Mouse (Mus musculus): Measurements from ENCODE around the gene St6galnac3. TPM values are rescaled to one million over a fixed set of nuclear protein-coding genes. Genes with fewer than 3 reads are reported as not detected.

The St6galnac3 gene
- polyA plus RNA-seq, 1 experiment from 2014 or later = 31.9 TPM

DNA sequence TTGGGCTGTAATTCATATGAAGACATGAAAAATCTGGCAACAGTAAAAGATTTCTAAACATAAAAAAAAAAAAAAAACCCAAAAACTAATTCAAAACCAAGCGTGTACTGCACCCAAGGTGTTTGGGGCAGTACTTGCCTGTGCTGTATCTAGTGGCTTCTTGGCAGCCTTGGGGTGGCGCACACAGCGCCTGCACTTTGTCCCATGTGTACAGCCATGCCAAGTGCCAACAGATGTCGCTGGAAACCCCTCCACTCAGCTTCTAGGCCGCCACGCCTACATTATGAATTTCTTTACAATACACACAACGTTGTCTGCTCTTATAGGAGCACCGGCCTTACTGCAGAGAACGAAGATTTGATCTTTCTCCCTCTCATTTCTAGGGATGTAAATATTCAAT, 130.4 kb downstream of the St6galnac3 start:
- H3K4me1 ChIP-seq = no peaks in the 10 kb centered on the region
- 76% methylated on average over 9 of the region's 9 CpGs for WGBS
- no peaks in the 10 kb centered on the region for H3K36me3 ChIP-seq
- H3K4me2 ChIP-seq = no peak overlapping the region
- ATAC-seq (ENCODE audit: borderline replicate concordance, extremely low read depth, low FRiP score, low TSS enrichment) = no peak
- no peak overlapping the region for H3K9ac ChIP-seq
- no peaks in the 10 kb centered on the region for H3K9me3 ChIP-seq
- H3K4me3 ChIP-seq = no peak overlapping the region
- no peaks in the 10 kb centered on the region for H3K27me3 ChIP-seq
- no peak overlapping the region for H3K27ac ChIP-seq

DNA sequence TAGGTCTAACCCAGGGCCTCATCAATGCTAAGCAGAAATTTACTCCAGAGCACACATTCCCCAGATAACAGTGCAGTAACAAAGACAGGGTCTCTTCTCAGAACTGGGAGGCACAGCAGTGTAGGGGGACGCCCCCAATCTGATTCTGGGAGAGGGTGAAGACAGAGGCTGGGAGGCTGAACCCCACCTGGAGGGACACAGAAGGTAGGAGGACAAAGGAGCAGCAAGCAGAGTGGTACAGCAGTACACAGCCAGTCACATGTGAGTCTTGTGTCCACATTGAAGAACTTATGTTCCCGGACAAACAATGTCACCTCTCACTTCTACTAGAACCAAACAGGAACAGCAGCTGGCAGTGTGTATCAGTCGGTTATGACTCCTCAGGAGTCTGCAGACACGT, 131.0 kb downstream of the St6galnac3 start:
- no peaks in the 10 kb centered on the region for H3K27me3 ChIP-seq
- no peaks in the 10 kb centered on the region for H3K9me3 ChIP-seq
- WGBS = 45% methylated on average over 4 of the region's 4 CpGs
- no peak overlapping the region for H3K4me2 ChIP-seq
- no peak overlapping the region for H3K27ac ChIP-seq
- ATAC-seq (ENCODE audit: borderline replicate concordance, extremely low read depth, low FRiP score, low TSS enrichment) = 0 out of 2 replicates have a peak, but pooled peaks have one; percentile 62
- no peaks in the 10 kb centered on the region for H3K36me3 ChIP-seq
- H3K9ac ChIP-seq = no peak overlapping the region
- H3K4me1 ChIP-seq = no peaks in the 10 kb centered on the region
- H3K4me3 ChIP-seq = no peak overlapping the region

DNA sequence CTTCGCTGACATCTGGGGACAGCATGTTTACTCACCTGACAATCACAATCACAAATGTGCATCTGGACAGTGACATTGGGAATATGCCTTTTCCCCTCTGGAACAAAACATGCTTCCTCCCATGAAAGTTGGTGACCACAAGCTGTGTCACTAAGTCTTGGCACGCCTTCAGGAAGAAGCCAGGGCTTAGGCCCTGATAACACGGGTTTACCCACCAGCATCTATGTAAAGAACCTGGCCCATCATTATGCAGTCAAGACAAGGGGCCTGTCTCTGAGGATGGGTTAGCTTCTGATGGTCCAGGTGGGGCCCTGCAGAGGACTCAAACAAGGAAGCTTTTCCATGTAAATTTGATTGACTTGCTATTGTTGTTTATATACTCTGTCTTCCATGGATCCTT, 131.9 kb downstream of the St6galnac3 start:
- Histone ChIP-seq H3K9me3 (no peaks in the 10 kb centered on the region), H3K27me3 (no peaks in the 10 kb centered on the region), H3K4me3 (no peak overlapping the region), H3K36me3 (no peaks in the 10 kb centered on the region), H3K4me1 (peaks cover 2% of the 10 kb centered on the region; the same call in 1 of the 2 replicates), H3K9ac (no peak overlapping the region), H3K27ac (no peak overlapping the region), H3K4me2 (no peak overlapping the region)
- ATAC-seq (ENCODE audit: borderline replicate concordance, extremely low read depth, low FRiP score, low TSS enrichment) = no peak
- WGBS = 60% methylated on average over 3 of the region's 3 CpGs

DNA sequence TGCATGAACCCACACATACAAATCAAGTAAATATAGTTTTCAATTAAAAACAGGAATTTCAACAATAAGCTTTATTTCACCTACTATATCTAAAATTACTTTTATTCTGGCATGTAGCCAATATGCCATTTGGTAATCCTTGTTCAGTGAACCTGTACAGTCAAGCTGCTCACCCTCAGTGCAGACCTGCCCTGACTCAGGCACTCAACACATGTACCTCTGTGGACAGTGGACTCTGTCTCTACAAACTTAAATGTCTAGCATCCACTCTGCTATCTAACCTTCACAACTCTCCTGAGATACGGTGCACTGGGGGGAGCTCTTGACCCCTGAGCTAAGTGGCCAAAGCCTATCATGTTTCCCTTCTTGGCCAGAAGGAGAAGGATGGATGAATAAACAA, 137.4 kb downstream of the St6galnac3 start:
- no peak overlapping the region for H3K27ac ChIP-seq
- no peak overlapping the region for H3K9ac ChIP-seq
- 7% methylated on average over 1 of the region's 1 CpGs for WGBS
- no peaks in the 10 kb centered on the region for H3K36me3 ChIP-seq
- no peak overlapping the region for H3K4me2 ChIP-seq
- peaks cover 6% of the 10 kb centered on the region; the same call in 1 of the 2 replicates for H3K4me1 ChIP-seq
- no peak for ATAC-seq (ENCODE audit: borderline replicate concordance, extremely low read depth, low FRiP score, low TSS enrichment)
- H3K9me3 ChIP-seq = no peaks in the 10 kb centered on the region
- H3K4me3 ChIP-seq = no peak overlapping the region
- H3K27me3 ChIP-seq = no peaks in the 10 kb centered on the region

DNA sequence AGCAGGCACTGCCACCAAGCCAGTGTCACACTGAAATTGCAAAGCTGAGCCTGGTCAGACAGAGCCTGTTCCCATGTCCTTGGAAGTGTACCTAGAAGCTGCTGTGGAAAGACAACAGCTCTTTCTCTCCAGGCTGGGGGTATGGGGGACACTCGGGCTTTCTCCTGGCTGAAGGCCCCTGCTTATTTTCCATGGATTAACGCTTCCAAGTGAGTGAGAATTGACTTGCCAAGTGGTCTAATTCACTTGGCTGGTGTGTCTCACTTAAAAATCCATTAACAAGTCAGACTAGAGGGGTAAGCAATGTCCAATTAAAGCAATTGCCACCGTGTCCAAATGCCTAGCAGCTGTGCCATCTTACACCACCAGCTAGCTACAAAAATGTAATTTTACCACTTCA, 140.1 kb downstream of the St6galnac3 start:
- H3K27me3 ChIP-seq = no peaks in the 10 kb centered on the region
- no peak overlapping the region for H3K27ac ChIP-seq
- 79% methylated on average over 3 of the region's 3 CpGs for WGBS

DNA sequence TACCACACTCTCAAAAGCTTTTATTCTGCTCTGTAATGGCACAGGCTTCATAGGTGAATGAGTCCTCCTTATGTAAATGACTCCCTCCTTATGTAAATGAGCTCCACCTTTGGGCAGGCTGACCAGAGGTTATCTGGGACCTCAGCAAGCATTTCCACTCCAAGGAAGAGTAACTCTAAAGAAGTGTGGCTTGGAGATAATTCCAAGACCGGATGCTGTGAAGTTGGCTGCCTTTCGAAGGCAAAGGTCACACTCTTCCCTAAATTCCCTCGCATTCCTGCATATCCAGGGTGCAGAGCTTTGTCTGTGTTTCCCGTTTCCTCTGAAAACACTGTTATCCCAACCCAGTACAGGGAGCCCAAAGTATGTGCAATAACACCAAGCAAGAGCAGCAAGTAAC, 142.9 kb downstream of the St6galnac3 start:
- no peak for ATAC-seq (ENCODE audit: borderline replicate concordance, extremely low read depth, low FRiP score, low TSS enrichment)
- no peaks in the 10 kb centered on the region for H3K27me3 ChIP-seq

More for the DNA sequence above, 140.1 kb downstream of the St6galnac3 start:
- peaks cover 6% of the 10 kb centered on the region; the same call in 1 of the 2 replicates for H3K4me1 ChIP-seq
- H3K9me3 ChIP-seq = no peaks in the 10 kb centered on the region
- H3K9ac ChIP-seq = no peak overlapping the region
- H3K4me2 ChIP-seq = no peak overlapping the region
- H3K4me3 ChIP-seq = no peak overlapping the region
- ATAC-seq (ENCODE audit: borderline replicate concordance, extremely low read depth, low FRiP score, low TSS enrichment) = no peak
- H3K36me3 ChIP-seq = no peaks in the 10 kb centered on the region

DNA sequence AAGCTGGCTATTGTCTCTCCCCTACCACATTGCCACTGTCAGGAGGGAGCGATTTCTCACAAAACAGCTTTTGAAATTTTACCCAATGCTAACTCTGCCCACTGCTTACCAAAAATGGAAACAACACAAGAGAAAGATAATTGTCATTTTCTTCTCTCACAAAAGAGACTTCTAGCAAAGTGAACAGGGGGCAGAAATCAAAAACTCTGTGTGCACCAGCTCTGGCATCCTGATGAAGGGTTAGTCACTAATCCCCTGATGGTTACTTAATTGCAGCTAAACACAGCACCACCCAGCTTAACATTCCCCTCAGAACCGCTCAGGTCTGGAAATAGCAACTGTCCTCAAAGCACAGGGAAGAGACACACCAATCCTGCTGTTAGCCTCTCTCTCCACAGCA, 144.3 kb downstream of the St6galnac3 start:
- no peak for ATAC-seq (ENCODE audit: borderline replicate concordance, extremely low read depth, low FRiP score, low TSS enrichment)
- Histone ChIP-seq H3K9me3 (no peaks in the 10 kb centered on the region), H3K36me3 (no peaks in the 10 kb centered on the region), H3K27me3 (no peaks in the 10 kb centered on the region), H3K27ac (no peak overlapping the region), H3K4me3 (no peak overlapping the region), H3K4me1 (no peaks in the 10 kb centered on the region), H3K4me2 (no peak overlapping the region), H3K9ac (no peak overlapping the region)
- WGBS = 55% methylated on average over 2 of the region's 2 CpGs

More for the DNA sequence above, 142.9 kb downstream of the St6galnac3 start:
- Histone ChIP-seq H3K36me3 (no peaks in the 10 kb centered on the region), H3K9ac (no peak overlapping the region), H3K9me3 (no peaks in the 10 kb centered on the region), H3K4me2 (no peak overlapping the region), H3K27ac (no peak overlapping the region), H3K4me1 (no peaks in the 10 kb centered on the region), H3K4me3 (no peak overlapping the region)
- 23% methylated on average over 4 of the region's 4 CpGs for WGBS

DNA sequence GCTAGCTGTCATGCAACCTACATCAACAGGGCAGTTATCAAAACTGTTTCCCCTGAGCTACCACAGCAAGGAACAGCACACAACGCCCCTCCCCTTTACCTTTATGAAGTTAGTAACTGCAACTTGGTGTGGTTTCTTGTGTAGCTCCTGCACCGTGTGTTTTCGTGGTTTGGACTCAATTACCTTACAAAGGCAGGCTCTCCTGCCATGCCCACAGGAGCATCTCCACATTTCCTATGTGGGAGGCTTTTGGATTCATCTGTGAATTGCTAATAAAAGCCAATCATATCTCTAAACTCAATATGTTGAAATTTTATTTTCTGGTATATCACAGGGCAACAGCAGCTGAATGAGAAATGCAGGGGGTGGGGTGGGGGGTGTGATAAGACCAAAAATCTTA, 144.8 kb downstream of the St6galnac3 start:
- Histone ChIP-seq H3K9me3 (no peaks in the 10 kb centered on the region), H3K4me2 (no peak overlapping the region), H3K27ac (no peak overlapping the region), H3K36me3 (no peaks in the 10 kb centered on the region), H3K4me3 (no peak overlapping the region), H3K9ac (no peak overlapping the region), H3K4me1 (no peaks in the 10 kb centered on the region), H3K27me3 (no peaks in the 10 kb centered on the region)
- WGBS = 84% methylated on average over 3 of the region's 3 CpGs
- no peak for ATAC-seq (ENCODE audit: borderline replicate concordance, extremely low read depth, low FRiP score, low TSS enrichment)

DNA sequence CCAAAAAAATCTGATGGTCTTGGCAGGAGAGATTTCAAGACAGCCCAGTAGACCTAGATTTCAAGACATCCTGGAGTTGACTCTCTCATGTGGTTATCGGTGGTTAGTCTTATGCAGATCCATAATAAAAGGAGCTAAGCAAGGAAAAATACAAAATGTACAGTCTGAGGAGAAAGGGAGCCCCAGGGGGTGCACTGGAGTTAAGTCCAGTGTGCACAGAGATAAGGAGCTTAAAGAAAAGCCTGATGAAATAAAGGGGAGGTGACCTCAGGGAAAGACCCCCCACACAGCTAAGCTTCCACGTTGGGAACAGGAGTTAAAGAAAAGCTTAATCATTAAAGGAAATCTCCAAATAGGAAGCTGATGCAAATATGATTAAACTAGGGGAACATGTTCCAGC, 147.7 kb downstream of the St6galnac3 start:
- 55% methylated on average over 2 of the region's 2 CpGs for WGBS
- no peak for ATAC-seq (ENCODE audit: borderline replicate concordance, extremely low read depth, low FRiP score, low TSS enrichment)
- Histone ChIP-seq H3K4me1 (no peaks in the 10 kb centered on the region), H3K9me3 (no peaks in the 10 kb centered on the region), H3K4me3 (no peak overlapping the region), H3K4me2 (no peak overlapping the region), H3K27me3 (no peaks in the 10 kb centered on the region), H3K27ac (no peak overlapping the region), H3K36me3 (no peaks in the 10 kb centered on the region), H3K9ac (no peak overlapping the region)

DNA sequence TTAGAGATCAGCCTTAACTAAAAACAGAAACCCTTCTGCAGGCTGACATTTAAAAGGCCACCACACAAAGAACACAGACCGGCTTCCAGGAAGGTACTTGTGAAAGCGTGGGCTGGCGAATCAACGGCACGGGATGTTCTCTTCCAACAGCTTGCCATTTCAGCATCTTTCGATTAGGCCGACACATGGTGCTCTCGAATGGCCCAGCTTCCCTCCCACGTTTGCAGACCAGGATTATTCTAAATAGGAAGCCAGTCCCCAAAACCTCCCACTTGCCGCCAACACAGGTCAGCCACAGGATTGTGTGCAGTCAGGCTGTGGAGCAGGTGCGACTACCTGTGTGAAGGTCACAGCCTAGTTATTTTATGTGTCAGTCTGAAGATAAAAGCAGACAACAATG, 153.8 kb downstream of the St6galnac3 start:
- Histone ChIP-seq H3K9ac (no peak overlapping the region), H3K4me2 (no peak overlapping the region), H3K36me3 (no peaks in the 10 kb centered on the region), H3K4me1 (no peaks in the 10 kb centered on the region; the same call in 1 of the 2 replicates), H3K27me3 (no peaks in the 10 kb centered on the region), H3K4me3 (no peak overlapping the region), H3K27ac (no peak overlapping the region), H3K9me3 (no peaks in the 10 kb centered on the region)
- no peak for ATAC-seq (ENCODE audit: borderline replicate concordance, extremely low read depth, low FRiP score, low TSS enrichment)
- 88% methylated on average over 11 of the region's 11 CpGs for WGBS

DNA sequence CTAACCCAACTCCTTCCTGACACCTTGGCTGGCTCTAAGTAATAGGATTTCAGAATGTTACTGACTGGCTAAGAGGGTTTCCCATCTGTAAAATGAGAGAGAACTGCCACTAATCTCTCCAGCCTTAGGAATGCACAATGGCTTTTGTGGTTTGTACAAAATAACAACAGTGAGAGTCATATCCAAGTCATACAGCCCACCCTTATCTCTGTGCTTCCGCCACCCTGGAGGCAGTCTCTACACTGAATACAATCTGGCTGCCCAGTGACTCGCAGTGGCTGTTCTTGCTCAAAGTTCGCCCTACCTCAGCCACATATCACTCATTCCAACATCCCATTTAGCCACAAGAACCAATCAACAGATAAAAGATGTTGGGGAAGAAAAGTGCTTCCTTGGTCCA, 156.2 kb downstream of the St6galnac3 start:
- H3K4me3 ChIP-seq = no peak overlapping the region
- WGBS = 87% methylated on average over 3 of the region's 3 CpGs
- H3K36me3 ChIP-seq = no peaks in the 10 kb centered on the region
- H3K27ac ChIP-seq = no peak overlapping the region
- no peak overlapping the region for H3K9ac ChIP-seq
- ATAC-seq (ENCODE audit: borderline replicate concordance, extremely low read depth, low FRiP score, low TSS enrichment) = no peak
- no peaks in the 10 kb centered on the region for H3K27me3 ChIP-seq
- no peak overlapping the region for H3K4me2 ChIP-seq
- H3K9me3 ChIP-seq = no peaks in the 10 kb centered on the region
- no peaks in the 10 kb centered on the region; the same call in 1 of the 2 replicates for H3K4me1 ChIP-seq

DNA sequence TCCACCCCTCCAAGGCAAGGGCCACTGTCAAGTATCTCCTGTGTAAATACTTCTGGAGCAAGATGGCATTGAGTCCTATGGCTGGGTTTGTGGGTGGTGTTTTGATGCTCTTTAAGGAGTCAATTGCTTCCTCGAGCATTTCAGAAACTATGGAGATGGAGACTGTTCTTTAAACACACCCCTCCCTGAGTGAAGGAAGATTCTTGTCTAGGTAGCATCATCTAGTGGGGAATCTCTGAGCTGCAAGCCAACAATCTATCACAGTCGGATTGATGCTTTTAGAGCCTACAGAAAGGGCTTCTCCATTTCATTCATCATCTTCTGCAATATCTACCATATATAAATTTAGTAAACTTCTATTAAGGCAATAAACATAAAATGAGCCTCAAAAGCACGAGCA, 157.1 kb downstream of the St6galnac3 start:
- WGBS = 59% methylated on average over 3 of the region's 3 CpGs
- H3K9me3 ChIP-seq = no peaks in the 10 kb centered on the region
- no peak overlapping the region for H3K27ac ChIP-seq
- no peaks in the 10 kb centered on the region for H3K36me3 ChIP-seq
- H3K9ac ChIP-seq = no peak overlapping the region
- no peaks in the 10 kb centered on the region; the same call in 1 of the 2 replicates for H3K4me1 ChIP-seq
- H3K4me2 ChIP-seq = no peak overlapping the region
- H3K4me3 ChIP-seq = no peak overlapping the region
- no peaks in the 10 kb centered on the region for H3K27me3 ChIP-seq
- no peak for ATAC-seq (ENCODE audit: borderline replicate concordance, extremely low read depth, low FRiP score, low TSS enrichment)

DNA sequence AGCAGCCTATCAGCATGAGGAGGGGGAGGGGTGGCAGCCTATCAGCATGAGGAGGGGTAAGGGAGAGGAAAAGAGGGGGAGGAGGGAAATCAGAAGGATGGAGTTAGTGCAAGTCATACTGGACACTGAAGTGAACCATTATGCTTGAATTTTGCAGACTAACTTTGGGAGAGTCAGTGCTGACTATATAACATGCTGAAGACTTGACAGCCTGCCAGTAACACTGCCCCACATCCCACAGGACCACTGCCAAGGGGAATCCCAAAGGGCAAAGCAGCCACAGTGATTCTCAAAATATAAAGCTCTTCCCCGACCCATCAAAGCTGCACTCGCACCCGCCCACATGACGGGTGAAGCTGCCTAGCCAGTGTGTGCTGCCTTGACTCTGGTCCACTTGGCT, 157.5 kb downstream of the St6galnac3 start:
- H3K27me3 ChIP-seq = no peaks in the 10 kb centered on the region
- ATAC-seq (ENCODE audit: borderline replicate concordance, extremely low read depth, low FRiP score, low TSS enrichment) = peak; percentile 55; the same call in 1 of the 2 replicates
- no peak overlapping the region for H3K4me3 ChIP-seq
- no peaks in the 10 kb centered on the region for H3K36me3 ChIP-seq
- WGBS = 40% methylated on average over 4 of the region's 4 CpGs
- H3K4me1 ChIP-seq = no peaks in the 10 kb centered on the region; the same call in 1 of the 2 replicates
- no peaks in the 10 kb centered on the region for H3K9me3 ChIP-seq
- no peak overlapping the region for H3K9ac ChIP-seq
- H3K4me2 ChIP-seq = no peak overlapping the region
- no peak overlapping the region for H3K27ac ChIP-seq

Measured in lung, embryonic 15.5 days (tissue).